Mouse (Mus musculus) cerebellum, adult 2 months (tissue): ENCODE results near the gene Npy4r. TPM values are rescaled to one million over a fixed set of nuclear protein-coding genes. Genes with fewer than 3 reads are reported as not detected.

Experiments
- DNase-seq, 2 experiments: peaks; one replicate each; pipeline ENCODE4 v3.0.0; 2021
- H3K27ac ChIP-seq: fragments of 200-500 bp; 2 replicates; pipeline ENCODE4 v1.5.1; 2012; ENCODE audit warnings: low read length, control low read depth, inconsistent platforms; ENCODE audit not compliant: insufficient read depth
- H3K27me3 ChIP-seq: fragments of 200-500 bp; 2 replicates; pipeline ENCODE4 v1.6.1; 2012; ENCODE audit warnings: inconsistent platforms, mild to moderate bottlenecking, low read length, moderate library complexity; ENCODE audit not compliant: control insufficient read depth, insufficient read depth
- H3K4me1 ChIP-seq: fragments of 200-500 bp; 2 replicates; pipeline ENCODE4 v1.6.1; 2011; ENCODE audit warnings: low read length; ENCODE audit not compliant: control insufficient read depth, insufficient read depth
- H3K4me3 ChIP-seq: fragments of 200-500 bp; replicated peaks from 2 replicates; pipeline ENCODE3; 2011; ENCODE audit warnings: mild to moderate bottlenecking, low read depth, low read length, control low read depth; ENCODE audit not compliant: insufficient read depth
- CTCF ChIP-seq: fragments of 200-500 bp; IDR thresholded peaks from 2 replicates; pipeline ENCODE4 v1.5.1; 2011; ENCODE audit warnings: low read depth, mild to moderate bottlenecking, control low read depth, low read length, moderate library complexity, borderline replicate concordance; ENCODE audit not compliant: insufficient read depth
- POLR2A ChIP-seq: fragments of 200-500 bp; IDR thresholded peaks from 2 replicates; pipeline ENCODE4 v1.6.1; 2011; ENCODE audit warnings: low read length, control low read depth, borderline replicate concordance; ENCODE audit not compliant: insufficient read depth
- WGBS: fragments of 180-500 bp; shearing (Covaris S2); methylation state at CpG from one replicate; pipeline ENCODE4 v1.1.7; 2018; 5-methylcytosine and 5-hydroxymethylcytosine counted together
- polyA plus RNA-seq: library from polyadenylated mRNA; depleted of rRNA; stranded (reverse); fragments of >200 nt; gene quantifications from 2 replicates; pipeline ENCODE4 v1.2.3, GENCODE M21; 2012; rRNA removed

The Npy4r gene
- polyA plus RNA-seq, result 0.05 and 0.18 TPM in 2 replicates

- H3K4me1 ChIP-seq, result no peaks in the 10 kb centered on the region
- WGBS, result 29% methylated on average over 16 of the region's 16 CpGs
- DNase-seq, result no peak
- H3K27me3 ChIP-seq, result no peaks in the 10 kb centered on the region
- no peak for TF ChIP-seq CTCF
- no peak for TF ChIP-seq POLR2A
- H3K27ac ChIP-seq, result no peak within 1 kb of the TSS
- H3K4me3 ChIP-seq, result no peak within 1 kb of the TSS
Measured at GRCm38 (mm10) chr14:34152342-34152741, at the start of gene Npy4r. TSS of gene Npy4r (minus strand) at chr14:34152489.

- WGBS, result 4% methylated on average over 49 of the region's 52 CpGs
- Histone ChIP-seq H3K27me3 (no peaks in the 10 kb centered on the region), H3K4me3 (peak within 1 kb of the TSS; percentile 72), H3K4me1 (no peaks in the 10 kb centered on the region; the same call in 1 of the 2 replicates), H3K27ac (no peak within 1 kb of the TSS)
- TF ChIP-seq CTCF (no peak), POLR2A (no peak)
- peak; percentile 54 to 59 for DNase-seq
Measured at GRCm38 (mm10) chr14:34201231-34202035, 49.1 kb upstream of the Npy4r start, which contains the start of gene Gprin2. TSS of gene Gprin2 (minus strand) at chr14:34201653.

GRCm38 (mm10) chr14:34200738-34201230 is 48.5 kb upstream of the Npy4r start:
- no peak overlapping the region for H3K27ac ChIP-seq
- peak overlapping the region; percentile 72 for H3K4me3 ChIP-seq
- WGBS, result 5% methylated on average over 19 of the region's 19 CpGs
- DNase-seq, result peak; percentile 57 to 61
- no peaks in the 10 kb centered on the region; the same call in 1 of the 2 replicates for H3K4me1 ChIP-seq
- TF ChIP-seq CTCF, result no peak
- no peak for TF ChIP-seq POLR2A
- no peaks in the 10 kb centered on the region for H3K27me3 ChIP-seq

GRCm38 (mm10) chr14:34196706-34197105 is 44.4 kb upstream of the Npy4r start:
- no peak for DNase-seq
- no peak overlapping the region for H3K4me3 ChIP-seq
- H3K4me1 ChIP-seq, result no peaks in the 10 kb centered on the region; the same call in 1 of the 2 replicates
- H3K27ac ChIP-seq, result no peak overlapping the region
- 50% methylated on average over 4 of the region's 4 CpGs for WGBS
- no peaks in the 10 kb centered on the region for H3K27me3 ChIP-seq
- TF ChIP-seq CTCF (no peak), POLR2A (no peak)

- Histone ChIP-seq H3K27ac (no peak overlapping the region), H3K4me1 (no peaks in the 10 kb centered on the region; the same call in 1 of the 2 replicates), H3K4me3 (no peak overlapping the region), H3K27me3 (no peaks in the 10 kb centered on the region)
- WGBS, result 69% methylated on average over 15 of the region's 15 CpGs
- TF ChIP-seq POLR2A, result no peak
- no peak for TF ChIP-seq CTCF
- DNase-seq, result peak; percentile 26 to 53
Measured at GRCm38 (mm10) chr14:34195466-34195865, 43.2 kb upstream of the Npy4r start.

- no peak for DNase-seq
- Histone ChIP-seq H3K27ac (no peak overlapping the region), H3K4me3 (no peak overlapping the region), H3K27me3 (no peaks in the 10 kb centered on the region), H3K4me1 (no peaks in the 10 kb centered on the region)
- TF ChIP-seq CTCF (no peak), POLR2A (no peak)
- 75% methylated on average over 4 of the region's 4 CpGs for WGBS
Measured at GRCm38 (mm10) chr14:34193879-34194278, 41.6 kb upstream of the Npy4r start.

- WGBS, result 89% methylated on average over 7 of the region's 7 CpGs
- no peak overlapping the region for H3K4me3 ChIP-seq
- DNase-seq, result no peak
- no peak overlapping the region for H3K27ac ChIP-seq
- H3K27me3 ChIP-seq, result no peaks in the 10 kb centered on the region
- H3K4me1 ChIP-seq, result no peaks in the 10 kb centered on the region
- TF ChIP-seq CTCF (no peak), POLR2A (no peak)
Measured at GRCm38 (mm10) chr14:34190361-34190760, 38.1 kb upstream of the Npy4r start.

GRCm38 (mm10) chr14:34188629-34189028 is 36.3 kb upstream of the Npy4r start:
- DNase-seq, result peak; percentile 17 to 29
- H3K27ac ChIP-seq, result no peak overlapping the region
- TF ChIP-seq CTCF, result peak; percentile 50
- no peak for TF ChIP-seq POLR2A
- no peak overlapping the region for H3K4me3 ChIP-seq
- no peaks in the 10 kb centered on the region for H3K4me1 ChIP-seq
- WGBS, result 49% methylated on average over 5 of the region's 5 CpGs
- no peaks in the 10 kb centered on the region for H3K27me3 ChIP-seq
